Mouse (Mus musculus): Measurements from ENCODE around the gene BC051019. TPM values are rescaled to one million over a fixed set of nuclear protein-coding genes. Genes with fewer than 3 reads are reported as not detected.

The BC051019 gene
- polyA plus RNA-seq, 1 experiment from 2014 or later = 0.25 TPM

DNA sequence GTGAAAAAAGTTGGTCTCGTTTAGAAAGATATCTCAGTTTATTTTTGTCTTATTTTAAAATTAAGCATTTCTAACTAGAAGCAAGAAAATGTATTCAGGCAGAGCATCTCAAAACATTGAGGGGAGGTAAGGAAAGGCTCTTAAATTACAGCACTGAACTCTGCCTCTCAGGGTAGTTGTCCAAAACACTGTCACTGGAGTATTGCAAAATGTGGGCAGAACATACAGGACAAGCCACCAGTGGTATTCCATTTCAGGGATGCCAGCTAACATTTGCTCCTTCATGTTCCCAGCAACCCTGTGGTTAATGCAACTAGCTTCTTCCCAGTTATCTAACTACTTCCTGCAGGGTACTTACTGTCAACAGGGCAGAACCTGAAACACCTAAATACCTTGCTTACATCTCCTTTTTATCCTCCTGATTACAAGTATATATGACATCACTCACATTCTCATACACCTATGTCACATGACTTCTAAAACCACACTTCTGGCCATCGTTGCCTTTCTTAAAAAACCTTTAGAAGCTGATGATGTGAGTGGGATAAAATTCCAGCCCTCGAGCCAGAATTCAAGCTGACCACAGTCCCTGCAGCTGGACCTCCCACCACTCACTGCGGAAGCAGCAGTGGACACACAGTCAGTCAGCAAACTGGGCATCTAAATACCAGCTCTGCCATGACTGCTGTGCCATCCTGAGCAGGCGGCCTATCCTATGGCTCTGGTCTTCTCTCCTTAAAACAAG lies 54.1 kb downstream of the BC051019 start:
- ATAC-seq (ENCODE audit: low FRiP score, low TSS enrichment) = no peak
- H3K4me1 ChIP-seq (ENCODE audit: insufficient read depth, low read length) = peaks cover 26% of the 10 kb centered on the region
- H3K27ac ChIP-seq (ENCODE audit: low read length) = no peak overlapping the region
- no peak overlapping the region for H3K9ac ChIP-seq (replicated peaks; ENCODE audit: low read length)
- no peaks in the 10 kb centered on the region for H3K27me3 ChIP-seq (ENCODE audit: insufficient read depth, low read length)
- H3K9me3 ChIP-seq (ENCODE audit: low read length) = no peaks in the 10 kb centered on the region
- peak overlapping the region; percentile 1; the same call in 1 of the 2 replicates for H3K4me3 ChIP-seq (ENCODE audit: low read length)
- no peaks in the 10 kb centered on the region for H3K36me3 ChIP-seq (ENCODE audit: insufficient read depth, low read length)
- 68% methylated on average over 5 of the region's 5 CpGs for WGBS
- H3K4me2 ChIP-seq (replicated peaks; ENCODE audit: low read depth, low read length) = peak overlapping the region; percentile 36

DNA sequence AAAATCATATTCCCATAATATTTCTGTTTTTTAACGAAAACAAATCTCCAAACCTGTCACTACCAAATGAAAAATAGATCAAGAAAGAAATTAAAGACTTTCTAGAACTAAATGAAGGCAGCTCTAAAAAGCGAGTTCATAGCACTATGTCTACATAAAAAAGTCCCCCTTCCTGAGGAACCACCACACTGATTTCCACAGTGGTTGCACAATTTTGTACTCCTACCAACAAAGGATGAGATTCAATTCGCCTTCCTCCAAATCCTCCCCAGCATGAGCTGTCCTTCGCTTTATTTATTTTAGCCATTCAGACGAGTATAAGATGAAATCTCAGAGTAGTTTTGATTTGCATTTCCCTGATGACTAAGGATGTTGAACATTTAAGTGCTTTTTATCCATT lies 57.0 kb downstream of the BC051019 start:
- Histone ChIP-seq H3K9me3 (ENCODE audit: low read length) (no peaks in the 10 kb centered on the region), H3K36me3 (ENCODE audit: insufficient read depth, low read length) (no peaks in the 10 kb centered on the region), H3K9ac (replicated peaks; ENCODE audit: low read length) (no peak overlapping the region), H3K4me1 (ENCODE audit: insufficient read depth, low read length) (peaks cover 20% of the 10 kb centered on the region), H3K27me3 (ENCODE audit: insufficient read depth, low read length) (no peaks in the 10 kb centered on the region), H3K4me2 (replicated peaks; ENCODE audit: low read depth, low read length) (no peak overlapping the region), H3K4me3 (ENCODE audit: low read length) (no peak overlapping the region), H3K27ac (ENCODE audit: low read length) (no peak overlapping the region)
- ATAC-seq (ENCODE audit: low FRiP score, low TSS enrichment) = no peak
- WGBS = 73% methylated on average over 5 of the region's 5 CpGs

DNA sequence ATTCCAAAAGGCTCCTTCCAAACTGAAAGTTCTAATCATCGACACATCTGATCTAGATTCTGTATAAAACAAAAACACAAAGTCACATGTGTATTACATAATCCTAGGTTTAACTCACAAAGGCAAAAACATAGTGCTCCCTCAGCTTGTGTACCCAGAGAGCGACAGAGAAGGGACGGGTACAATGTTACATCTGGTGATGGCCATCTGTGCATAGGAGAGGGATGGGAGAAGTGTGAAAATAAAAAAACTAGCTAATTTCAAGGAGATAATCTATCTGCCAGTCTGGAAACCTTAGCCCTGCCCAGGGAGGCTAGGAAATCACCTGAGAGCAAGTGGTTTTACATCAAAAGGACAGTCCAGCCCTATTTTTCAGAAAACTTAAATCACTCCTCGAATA lies 61.0 kb downstream of the BC051019 start:
- Histone ChIP-seq H3K9ac (replicated peaks; ENCODE audit: low read length) (no peak overlapping the region), H3K27ac (ENCODE audit: low read length) (no peak overlapping the region), H3K4me2 (replicated peaks; ENCODE audit: low read depth, low read length) (no peak overlapping the region), H3K4me3 (ENCODE audit: low read length) (no peak overlapping the region), H3K27me3 (ENCODE audit: insufficient read depth, low read length) (no peaks in the 10 kb centered on the region), H3K4me1 (ENCODE audit: insufficient read depth, low read length) (0 out of 2 replicates have a peak, but pooled peaks cover 13% of the 10 kb centered on the region), H3K36me3 (ENCODE audit: insufficient read depth, low read length) (no peaks in the 10 kb centered on the region), H3K9me3 (ENCODE audit: low read length) (no peaks in the 10 kb centered on the region)
- WGBS = 84% methylated on average over 4 of the region's 4 CpGs
- no peak for ATAC-seq (ENCODE audit: low FRiP score, low TSS enrichment)

Other genes with a start within 250 kb of the BC051019 start
- 0.03 TPM in 1 of 2 replicates, not detected in the other for gene Trim66, start 215.7 kb downstream of the BC051019 start, polyA plus RNA-seq (2015; fragmentation: Nextera tagmentation; extraction: Ambion mirVana)
- 122 and 129 TPM in 2 replicates for gene Rpl27a, start 204.7 kb downstream of the BC051019 start, polyA plus RNA-seq (2015; fragmentation: Nextera tagmentation; extraction: Ambion mirVana)
- 38.0 and 42.1 TPM in 2 replicates for gene St5, start 20.2 kb downstream of the BC051019 start, polyA plus RNA-seq (2015; fragmentation: Nextera tagmentation; extraction: Ambion mirVana)
- 32.8 and 34.0 TPM in 2 replicates for gene Akip1, start 20.2 kb downstream of the BC051019 start, polyA plus RNA-seq (2015; fragmentation: Nextera tagmentation; extraction: Ambion mirVana)
- 0.36 TPM in 1 of 2 replicates, not detected in the other for gene Ascl3, start 7.9 kb upstream of the BC051019 start, polyA plus RNA-seq (2015; fragmentation: Nextera tagmentation; extraction: Ambion mirVana)
- 60.2 and 64.1 TPM in 2 replicates for gene Tmem9b, start 29.0 kb upstream of the BC051019 start, polyA plus RNA-seq (2015; fragmentation: Nextera tagmentation; extraction: Ambion mirVana)
- gene Nrip3, start 58.2 kb upstream of the BC051019 start, polyA plus RNA-seq (2015; fragmentation: Nextera tagmentation; extraction: Ambion mirVana) = 0.65 and 0.92 TPM in 2 replicates
- 1.7 and 1.8 TPM in 2 replicates for gene Scube2, start 141.8 kb upstream of the BC051019 start, polyA plus RNA-seq (2015; fragmentation: Nextera tagmentation; extraction: Ambion mirVana)
- 30.9 and 31.3 TPM in 2 replicates for gene Dennd5a, start 236.6 kb upstream of the BC051019 start, polyA plus RNA-seq (2015; fragmentation: Nextera tagmentation; extraction: Ambion mirVana)

Measured in kidney, embryonic 16.5 days (tissue).